Mouse (Mus musculus) embryonic facial prominence, embryonic 10.5 days (tissue): Measurements from ENCODE around the gene Twsg1. TPM values are rescaled to one million over a fixed set of nuclear protein-coding genes. Genes with fewer than 3 reads are reported as not detected.
A peak's percentile ranks its signal among the peaks of the same experiment; 100 is the strongest.

ENCODE experiments used
- DNase-seq: peaks from one replicate; pipeline ENCODE4 v3.0.0-alpha.2; 2017; ENCODE audit warnings: low spot score
- H3K27ac ChIP-seq: fragments of 300-500 bp; sonication (generic); replicated peaks from 2 replicates; pipeline ENCODE4 v1.5.1; 2016; ENCODE audit warnings: mild to moderate bottlenecking
- H3K27me3 ChIP-seq: fragments of 300-500 bp; sonication (generic); replicated peaks from 2 replicates; pipeline ENCODE4 v1.6.1; 2016; ENCODE audit warnings: low read depth, mild to moderate bottlenecking; ENCODE audit not compliant: poor library complexity, severe bottlenecking
- H3K36me3 ChIP-seq: fragments of 300-500 bp; sonication (generic); replicated peaks from 2 replicates; pipeline ENCODE4 v1.6.1; 2016; ENCODE audit warnings: mild to moderate bottlenecking, moderate library complexity
- H3K4me1 ChIP-seq: fragments of 300-500 bp; sonication (generic); 2 replicates; pipeline ENCODE4 v1.6.1; 2016
- H3K4me3 ChIP-seq: fragments of 300-500 bp; sonication (generic); 2 replicates; pipeline ENCODE4 v1.5.1; 2016; ENCODE audit warnings: mild to moderate bottlenecking, moderate library complexity
- H3K9me3 ChIP-seq: fragments of 300-500 bp; sonication (generic); 2 replicates; pipeline ENCODE4 v1.6.1; 2016; ENCODE audit warnings: mild to moderate bottlenecking
- WGBS: fragments of 180-500 bp; shearing (Covaris S2); methylation state at CpG from one replicate; pipeline ENCODE4 v1.1.7; 2016; 5-methylcytosine and 5-hydroxymethylcytosine counted together
- polyA plus RNA-seq: library from polyadenylated mRNA; unstranded; fragments of >200 nt; fragmentation: Nextera tagmentation; extraction: Ambion mirVana; gene quantifications from 2 replicates; pipeline ENCODE4 v1.2.1, GENCODE M21; 2016

Twsg1 gene
- polyA plus RNA-seq, 1 experiment from 2014 or later, result 90.7 TPM

DNA sequence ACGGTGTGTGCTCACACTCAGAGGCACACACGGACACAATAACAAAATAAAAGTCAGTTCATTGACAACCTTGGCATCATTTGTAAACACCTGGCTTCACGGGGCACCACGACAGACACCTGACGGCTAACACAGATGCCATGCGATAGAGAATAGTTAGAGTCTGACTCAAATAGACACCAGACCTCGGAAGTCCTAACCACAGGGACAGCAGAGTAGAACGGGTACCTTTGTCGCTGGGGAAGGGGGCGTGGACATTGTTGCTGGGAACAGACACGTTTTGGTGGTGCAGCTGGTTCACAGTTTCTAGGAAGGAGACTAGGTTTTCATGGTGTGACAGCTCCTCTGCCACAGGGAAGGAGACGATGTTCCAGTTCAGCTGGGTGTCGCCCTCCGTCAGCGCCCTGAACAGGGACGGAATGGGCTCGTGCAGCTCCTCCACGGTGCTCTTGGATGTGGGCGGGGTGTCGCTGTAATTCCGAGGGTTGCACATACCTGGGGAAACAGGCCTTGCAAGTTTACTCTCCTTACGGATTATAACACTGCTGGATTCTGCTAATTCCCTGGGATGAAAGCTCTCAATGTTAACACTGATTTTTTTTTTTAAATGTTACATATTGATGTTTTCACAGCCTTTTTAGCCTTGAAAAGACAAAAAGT is 21.6 kb downstream of the Twsg1 start:
- Histone ChIP-seq H3K9me3 (no peaks in the 10 kb centered on the region), H3K27ac (no peak overlapping the region), H3K4me3 (no peak overlapping the region), H3K27me3 (no peaks in the 10 kb centered on the region), H3K36me3 (peaks cover 77% of the 10 kb centered on the region), H3K4me1 (peaks cover 20% of the 10 kb centered on the region)
- 85% methylated on average over 22 of the region's 22 CpGs for WGBS
- DNase-seq, result no peak

DNA sequence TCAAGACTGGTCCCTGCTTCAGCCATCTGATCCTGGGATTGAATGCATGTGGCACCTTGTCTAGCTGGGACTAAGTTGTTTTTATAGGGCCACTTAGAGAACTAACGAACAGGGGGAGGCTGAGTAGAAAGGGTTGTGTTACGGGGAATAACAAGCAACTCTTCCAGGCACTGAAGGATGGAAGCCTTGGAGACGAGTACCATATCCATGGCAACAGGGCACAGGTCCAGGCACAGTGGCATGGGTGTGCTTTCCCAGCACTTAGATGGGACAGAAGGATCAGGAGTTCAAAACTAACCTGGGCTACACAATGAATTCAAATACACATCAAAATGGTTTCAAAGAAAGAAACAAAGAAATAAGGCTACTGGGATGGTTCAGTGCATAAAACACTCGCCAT is 23.9 kb downstream of the Twsg1 start:
- H3K4me1 ChIP-seq, result peaks cover 19% of the 10 kb centered on the region
- peaks cover 77% of the 10 kb centered on the region for H3K36me3 ChIP-seq
- WGBS, result 80% methylated on average over 4 of the region's 4 CpGs
- no peaks in the 10 kb centered on the region for H3K9me3 ChIP-seq
- no peaks in the 10 kb centered on the region for H3K27me3 ChIP-seq
- H3K27ac ChIP-seq, result no peak overlapping the region
- H3K4me3 ChIP-seq, result no peak overlapping the region
- DNase-seq, result no peak

DNA sequence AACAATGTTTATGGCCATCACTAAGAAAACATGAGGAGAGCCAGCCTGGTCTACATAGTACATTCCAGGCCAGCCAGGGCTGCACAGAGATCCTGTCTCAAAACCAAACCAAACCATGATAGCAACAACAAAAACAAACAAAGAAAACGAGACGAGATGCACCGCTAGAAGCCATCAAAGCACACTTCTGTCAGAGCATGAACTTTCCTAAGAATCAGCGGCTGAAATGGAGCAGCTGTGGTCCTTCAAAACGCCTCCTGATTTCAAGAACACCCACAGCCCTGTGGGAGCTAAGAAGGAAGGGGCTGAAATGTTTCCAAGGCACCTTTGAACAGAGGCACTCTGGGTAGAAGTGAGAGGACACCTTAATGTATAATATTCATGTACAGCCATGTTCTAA is 26.8 kb downstream of the Twsg1 start:
- no peak overlapping the region for H3K4me3 ChIP-seq
- no peaks in the 10 kb centered on the region for H3K27me3 ChIP-seq
- H3K27ac ChIP-seq, result no peak overlapping the region
- H3K4me1 ChIP-seq, result no peaks in the 10 kb centered on the region
- DNase-seq, result no peak
- no peaks in the 10 kb centered on the region for H3K9me3 ChIP-seq
- H3K36me3 ChIP-seq, result peaks cover 85% of the 10 kb centered on the region
- WGBS, result 78% methylated on average over 5 of the region's 5 CpGs

DNA sequence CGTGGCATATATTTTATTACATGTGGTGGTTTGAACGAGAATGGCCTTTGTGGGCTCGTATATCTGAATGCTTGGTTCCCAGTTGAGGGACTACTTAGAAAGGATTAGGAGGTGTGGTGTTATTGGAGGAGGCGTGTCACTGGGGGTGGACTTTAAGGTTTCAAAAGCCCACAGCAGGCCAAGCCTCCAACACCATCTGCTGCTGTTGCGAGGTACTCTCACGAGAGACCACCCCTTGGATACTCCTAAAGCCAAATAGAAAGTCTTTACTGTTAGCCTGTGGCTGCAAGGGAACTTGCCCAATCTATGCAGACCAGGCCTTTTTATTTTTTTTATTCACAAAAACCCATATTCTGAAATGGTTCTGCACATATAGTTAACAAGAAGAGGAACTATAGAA is 29.1 kb downstream of the Twsg1 start:
- Histone ChIP-seq H3K4me1 (no peaks in the 10 kb centered on the region), H3K9me3 (no peaks in the 10 kb centered on the region), H3K27ac (no peak overlapping the region), H3K36me3 (peaks cover 70% of the 10 kb centered on the region), H3K4me3 (no peak overlapping the region), H3K27me3 (no peaks in the 10 kb centered on the region)
- 86% methylated on average over 6 of the region's 6 CpGs for whole genome bisulfite sequencing
- DNase-seq, result no peak

DNA sequence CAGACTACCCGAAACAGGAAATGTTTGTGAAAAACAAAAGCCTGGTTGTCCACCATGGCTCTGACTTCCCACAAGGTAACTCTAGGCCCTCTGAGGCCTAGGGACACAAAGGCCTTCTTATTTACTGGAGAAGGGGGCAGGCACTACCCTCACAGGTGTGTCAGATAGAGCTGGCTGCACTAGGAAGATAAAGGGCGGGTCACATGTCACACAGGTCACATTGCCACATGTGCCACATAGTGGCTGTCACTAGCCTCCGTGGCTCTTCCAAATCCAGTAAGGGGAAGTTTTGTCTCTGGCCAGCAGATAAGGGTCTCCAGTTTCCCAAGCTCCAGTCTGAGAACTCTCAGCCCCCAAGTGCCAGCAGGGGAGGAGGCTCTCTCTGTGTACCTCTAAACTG is 31.8 kb downstream of the Twsg1 start:
- WGBS, result 53% methylated on average over 3 of the region's 3 CpGs
- H3K4me1 ChIP-seq, result no peaks in the 10 kb centered on the region; the same call in 1 of the 2 replicates
- no peak overlapping the region for H3K4me3 ChIP-seq
- H3K9me3 ChIP-seq, result no peaks in the 10 kb centered on the region
- H3K27me3 ChIP-seq, result no peaks in the 10 kb centered on the region
- no peak for DNase-seq
- no peak overlapping the region for H3K27ac ChIP-seq
- H3K36me3 ChIP-seq, result peaks cover 50% of the 10 kb centered on the region

DNA sequence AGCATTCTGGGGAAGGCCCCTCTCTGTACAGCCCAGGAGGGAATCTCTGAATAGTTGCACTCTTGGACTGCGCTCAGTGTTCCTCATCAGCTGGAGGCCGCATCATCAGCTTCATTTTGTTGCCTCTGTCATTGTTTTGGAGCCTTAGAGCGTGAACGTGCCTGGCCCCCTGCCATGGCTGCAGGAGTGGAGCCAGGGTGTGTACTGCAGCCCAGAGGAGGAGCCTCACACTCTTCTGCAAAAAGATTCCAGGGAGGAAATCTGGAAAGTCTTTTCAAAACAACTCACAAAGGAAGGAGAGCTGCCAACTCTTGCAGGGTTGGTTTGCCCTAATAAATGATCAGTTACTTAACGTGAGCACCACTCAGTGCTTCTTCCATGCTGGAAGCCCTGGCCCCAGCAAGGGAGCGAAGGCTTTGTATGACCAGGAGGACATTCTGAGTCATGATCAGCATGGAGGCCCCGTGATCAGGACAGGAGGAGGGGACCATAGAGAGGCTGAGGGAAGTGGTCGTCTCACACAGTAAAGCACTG is 34.8 kb downstream of the Twsg1 start:
- Histone ChIP-seq H3K36me3 (peaks cover 21% of the 10 kb centered on the region), H3K4me1 (peaks cover 8% of the 10 kb centered on the region), H3K27ac (peak overlapping the region; percentile 12), H3K27me3 (no peaks in the 10 kb centered on the region), H3K4me3 (no peak overlapping the region), H3K9me3 (no peaks in the 10 kb centered on the region)
- 53% methylated on average over 8 of the region's 8 CpGs for WGBS
- DNase-seq, result no peak

DNA sequence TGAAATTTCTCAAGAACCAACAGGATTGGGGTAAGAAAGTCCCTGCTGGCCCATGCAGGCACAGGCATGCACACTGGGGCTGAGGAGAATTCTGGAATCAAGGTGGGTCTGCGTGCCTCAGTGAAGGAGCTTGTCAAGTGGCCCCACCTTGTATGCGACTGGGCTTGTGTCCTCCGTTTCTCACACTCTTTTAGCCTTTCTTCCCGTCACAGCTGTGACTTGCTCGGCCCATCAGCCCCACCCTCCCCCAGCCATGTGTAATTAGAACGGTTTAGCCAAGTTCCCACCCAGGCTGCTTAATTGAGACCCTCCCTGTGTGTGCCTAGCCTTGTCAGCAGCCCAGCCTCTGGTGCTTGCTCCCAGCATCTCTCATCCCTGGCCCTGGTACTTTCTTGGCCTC is 36.9 kb downstream of the Twsg1 start:
- peaks cover 11% of the 10 kb centered on the region for H3K4me1 ChIP-seq
- DNase-seq, result no peak
- 60% methylated on average over 6 of the region's 6 CpGs for WGBS

DNA sequence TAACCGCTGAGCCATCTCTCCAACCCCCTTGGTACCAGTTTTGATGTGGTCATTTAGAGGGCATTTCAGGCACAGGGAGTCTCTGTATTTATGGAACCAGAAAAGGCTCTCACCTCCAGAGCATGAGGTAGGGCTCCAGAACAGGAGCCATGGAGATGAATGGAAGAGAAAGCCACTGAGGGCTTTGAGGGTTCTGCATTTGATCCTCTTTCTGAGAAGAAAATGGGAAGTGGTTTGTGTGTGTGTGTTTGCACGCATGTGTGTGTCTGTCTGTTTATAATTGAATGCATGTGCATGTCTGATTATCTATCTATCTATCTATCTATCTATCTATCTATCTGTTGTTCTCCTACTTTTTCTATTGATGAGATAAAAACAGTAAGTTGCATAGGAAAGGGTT is 38.8 kb downstream of the Twsg1 start:
- WGBS, result 88% methylated on average over 2 of the region's 2 CpGs

More for the DNA sequence above, 36.9 kb downstream of the Twsg1 start:
- Histone ChIP-seq H3K27ac (no peak overlapping the region), H3K4me3 (no peak overlapping the region), H3K9me3 (no peaks in the 10 kb centered on the region), H3K27me3 (no peaks in the 10 kb centered on the region), H3K36me3 (peaks cover 7% of the 10 kb centered on the region; the same call in 1 of the 2 replicates)

DNA sequence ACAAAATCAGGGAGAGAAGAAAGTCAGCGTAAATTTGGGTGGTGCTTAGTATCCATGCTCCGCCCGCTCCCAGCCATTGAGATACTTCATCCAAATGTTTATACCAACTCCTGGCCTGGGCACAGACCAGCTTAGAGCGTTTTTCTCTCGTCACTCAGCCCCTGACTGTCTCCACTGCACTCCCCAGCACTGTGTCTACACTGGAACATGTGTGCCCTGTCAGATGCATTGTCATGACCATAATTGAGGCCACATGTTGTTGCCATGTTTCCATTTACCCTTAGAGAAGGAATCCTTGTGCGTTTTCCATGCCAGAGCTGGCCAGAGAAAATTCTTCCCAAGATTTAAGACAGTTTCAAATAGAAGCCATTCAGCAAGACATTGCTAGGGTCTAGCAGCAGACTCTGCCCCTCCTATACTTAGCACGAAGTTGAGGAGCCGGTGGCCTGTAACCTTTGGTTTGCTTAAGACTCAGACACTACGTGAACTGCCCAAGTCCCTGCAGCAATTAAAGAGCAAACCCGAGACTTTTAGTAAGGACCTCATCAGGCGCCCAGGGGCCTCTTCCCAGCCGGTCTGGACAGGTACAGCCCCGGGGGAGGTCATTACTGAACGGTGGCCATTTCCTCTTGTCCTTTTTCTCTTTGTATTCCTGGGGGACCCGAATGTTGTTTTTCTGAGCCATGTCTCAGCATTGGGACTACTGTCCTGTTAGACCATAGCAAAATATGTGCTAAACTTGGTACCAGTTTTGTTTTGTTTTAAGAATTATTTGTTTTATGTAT is 39.5 kb downstream of the Twsg1 start:
- Histone ChIP-seq H3K27ac (0 out of 2 replicates have a peak overlapping the region, but pooled peaks have one; percentile 21), H3K4me3 (no peak overlapping the region), H3K4me1 (peaks cover 22% of the 10 kb centered on the region), H3K36me3 (peaks cover 4% of the 10 kb centered on the region; the same call in 1 of the 2 replicates), H3K27me3 (no peaks in the 10 kb centered on the region), H3K9me3 (no peaks in the 10 kb centered on the region)
- DNase-seq, result no peak
- WGBS, result 56% methylated on average over 15 of the region's 15 CpGs

More for the DNA sequence above, 38.8 kb downstream of the Twsg1 start:
- DNase-seq, result no peak
- Histone ChIP-seq H3K36me3 (peaks cover 4% of the 10 kb centered on the region; the same call in 1 of the 2 replicates), H3K27ac (no peak overlapping the region), H3K4me1 (peaks cover 14% of the 10 kb centered on the region), H3K27me3 (no peaks in the 10 kb centered on the region), H3K9me3 (no peaks in the 10 kb centered on the region), H3K4me3 (no peak overlapping the region)

DNA sequence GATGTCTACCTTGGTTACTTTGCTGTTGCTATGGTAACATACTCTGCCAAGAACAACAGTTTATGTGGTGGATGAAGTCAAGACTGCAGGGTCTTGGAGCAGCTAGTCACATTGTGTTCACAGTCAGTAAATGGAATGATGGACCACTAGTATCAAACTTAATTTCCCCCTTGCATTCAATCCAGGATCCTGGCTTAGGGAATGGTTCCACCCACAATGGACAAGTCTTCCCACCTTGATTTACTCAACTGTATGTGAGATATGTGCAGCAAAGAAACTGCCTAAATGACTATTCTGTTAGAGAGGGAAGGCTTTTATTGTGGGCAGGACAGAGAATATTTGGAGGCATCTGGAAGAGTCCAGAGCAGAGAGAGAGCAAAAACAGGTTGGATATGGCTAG is 42.8 kb downstream of the Twsg1 start:
- H3K4me3 ChIP-seq, result no peak overlapping the region
- H3K27ac ChIP-seq, result no peak overlapping the region
- H3K36me3 ChIP-seq, result peaks cover 8% of the 10 kb centered on the region; the same call in 1 of the 2 replicates
- H3K27me3 ChIP-seq, result no peaks in the 10 kb centered on the region
- H3K4me1 ChIP-seq, result peaks cover 24% of the 10 kb centered on the region
- DNase-seq, result no peak
- peaks cover 6% of the 10 kb centered on the region; the same call in 1 of the 2 replicates for H3K9me3 ChIP-seq

DNA sequence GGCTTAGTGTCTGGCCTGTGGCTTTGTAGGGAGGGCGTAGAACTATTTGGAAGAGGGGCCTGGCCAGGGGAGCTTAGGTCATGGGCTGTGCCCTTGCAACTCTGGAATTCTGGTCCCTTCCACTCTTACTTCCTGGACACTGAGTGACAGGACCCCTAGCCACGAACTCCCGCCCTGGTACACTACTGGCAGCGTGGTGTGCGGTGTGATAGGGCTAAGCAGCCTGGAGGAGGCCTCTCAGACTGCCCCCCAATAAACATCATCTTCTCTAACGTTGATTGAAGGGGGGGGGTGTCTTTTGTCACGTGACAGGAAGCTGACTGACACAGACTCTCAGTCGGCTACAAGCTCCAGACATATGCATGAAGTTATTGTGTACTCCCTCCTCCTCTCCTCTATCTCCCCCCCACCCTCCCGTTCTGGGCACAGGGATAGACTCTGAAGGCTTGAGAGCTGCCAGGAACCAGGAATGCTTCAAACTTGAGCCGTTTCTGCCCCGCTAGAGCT is 44.1 kb downstream of the Twsg1 start:
- Histone ChIP-seq H3K4me1 (peaks cover 24% of the 10 kb centered on the region), H3K9me3 (peaks cover 10% of the 10 kb centered on the region; the same call in 1 of the 2 replicates), H3K36me3 (peaks cover 8% of the 10 kb centered on the region; the same call in 1 of the 2 replicates), H3K27ac (peak overlapping the region; percentile 54; the same call in 1 of the 2 replicates), H3K27me3 (no peaks in the 10 kb centered on the region), H3K4me3 (no peak overlapping the region)
- DNase-seq, result no peak
- 58% methylated on average over 11 of the region's 11 CpGs for WGBS

DNA sequence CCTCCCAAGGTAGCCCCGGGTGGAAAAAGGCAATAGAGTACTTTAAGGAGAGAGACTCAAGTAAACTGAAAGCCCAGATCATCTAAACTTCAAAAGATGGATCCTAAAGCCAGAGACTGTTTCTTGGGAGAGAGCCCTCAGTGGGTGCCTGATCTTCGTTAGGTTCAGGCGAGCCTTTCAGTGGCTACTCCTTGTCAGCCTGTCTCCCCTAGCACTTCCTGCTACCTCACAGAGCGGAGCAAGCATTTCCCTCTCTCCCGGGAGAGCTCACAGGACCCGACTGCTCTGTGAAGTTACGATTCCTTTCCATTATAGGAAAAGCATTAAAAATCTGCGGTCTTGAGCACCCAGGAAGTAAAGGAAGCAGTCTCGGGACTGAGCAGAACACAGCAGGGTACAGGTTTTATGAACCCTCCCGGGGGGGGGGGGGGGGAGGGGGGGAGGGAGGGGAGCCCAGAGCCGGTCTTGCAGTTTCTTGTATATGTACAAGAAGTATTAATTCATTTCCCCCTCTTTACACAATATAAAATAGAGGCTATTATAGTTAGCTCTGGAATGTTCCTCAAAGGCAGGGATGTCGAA is 44.6 kb downstream of the Twsg1 start:
- H3K4me1 ChIP-seq, result peaks cover 18% of the 10 kb centered on the region
- H3K36me3 ChIP-seq, result peaks cover 8% of the 10 kb centered on the region; the same call in 1 of the 2 replicates
- H3K4me3 ChIP-seq, result no peak overlapping the region
- H3K27me3 ChIP-seq, result no peaks in the 10 kb centered on the region
- no peak overlapping the region; the same call in 1 of the 2 replicates for H3K27ac ChIP-seq
- H3K9me3 ChIP-seq, result peaks cover 10% of the 10 kb centered on the region; the same call in 1 of the 2 replicates
- WGBS, result 38% methylated on average over 12 of the region's 12 CpGs
- DNase-seq, result no peak
